Mouse (Mus musculus): ENCODE results near the gene Sgca. TPM values are rescaled to one million over a fixed set of nuclear protein-coding genes. Genes with fewer than 3 reads are reported as not detected.

Sgca gene
- polyA plus RNA-seq, 1 experiment from 2014 or later: 0.28 TPM

DNA sequence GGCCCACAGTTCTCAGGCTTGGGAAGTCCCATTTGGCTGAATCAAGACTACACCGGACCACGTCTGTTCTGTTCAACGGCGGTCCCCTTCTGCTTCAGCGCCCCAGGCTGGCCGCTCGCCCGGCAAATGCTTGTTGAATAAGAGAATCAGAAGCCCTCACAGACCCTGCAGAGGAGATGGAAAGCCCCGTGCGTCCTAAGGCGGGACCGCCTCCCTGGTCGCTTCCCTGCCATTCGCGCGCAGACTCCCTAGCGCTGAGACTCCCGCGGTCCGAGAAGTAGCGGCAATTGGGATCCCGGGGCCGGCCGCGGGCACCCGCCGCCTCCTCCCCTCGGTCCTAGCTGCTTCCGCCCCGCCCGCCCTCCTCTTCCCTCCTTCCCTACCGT, 33.5 kb upstream of the Sgca start, which contains the start of gene Samd14:
Gene Samd14 (plus strand): TSS at position 251 of the 386 bp plus-strand sequence.
- Histone ChIP-seq H3K4me2 (ENCODE audit: low read length) (peak within 1 kb of the TSS; percentile 90), H3K27ac (peak within 1 kb of the TSS; percentile 87), H3K4me3 (replicated peaks; ENCODE audit: low read depth, low read length) (peak within 1 kb of the TSS; percentile 66), H3K4me1 (replicated peaks; ENCODE audit: insufficient read depth, low read length) (peaks cover 28% of the 10 kb centered on the region), H3K27me3 (ENCODE audit: insufficient read depth, low read length) (no peaks in the 10 kb centered on the region), H3K9me3 (replicated peaks; ENCODE audit: low read length) (no peaks in the 10 kb centered on the region), H3K9ac (ENCODE audit: low read depth, low read length) (peak within 1 kb of the TSS; percentile 72), H3K36me3 (ENCODE audit: insufficient read depth, low read length) (0 out of 2 replicates have a peak, but pooled peaks cover 5% of the 10 kb centered on the region)
- DNase-seq (ENCODE audit: low spot score): peak; percentile 90
- no peak for TF ChIP-seq CTCF (IDR thresholded peaks at IDR 0.05; ENCODE audit: low read depth)
- under 1% methylated on average over 30 of the region's 32 CpGs for WGBS
- peak; percentile 27 for ATAC-seq (replicated peaks; ENCODE audit: low FRiP score, low read depth)

DNA sequence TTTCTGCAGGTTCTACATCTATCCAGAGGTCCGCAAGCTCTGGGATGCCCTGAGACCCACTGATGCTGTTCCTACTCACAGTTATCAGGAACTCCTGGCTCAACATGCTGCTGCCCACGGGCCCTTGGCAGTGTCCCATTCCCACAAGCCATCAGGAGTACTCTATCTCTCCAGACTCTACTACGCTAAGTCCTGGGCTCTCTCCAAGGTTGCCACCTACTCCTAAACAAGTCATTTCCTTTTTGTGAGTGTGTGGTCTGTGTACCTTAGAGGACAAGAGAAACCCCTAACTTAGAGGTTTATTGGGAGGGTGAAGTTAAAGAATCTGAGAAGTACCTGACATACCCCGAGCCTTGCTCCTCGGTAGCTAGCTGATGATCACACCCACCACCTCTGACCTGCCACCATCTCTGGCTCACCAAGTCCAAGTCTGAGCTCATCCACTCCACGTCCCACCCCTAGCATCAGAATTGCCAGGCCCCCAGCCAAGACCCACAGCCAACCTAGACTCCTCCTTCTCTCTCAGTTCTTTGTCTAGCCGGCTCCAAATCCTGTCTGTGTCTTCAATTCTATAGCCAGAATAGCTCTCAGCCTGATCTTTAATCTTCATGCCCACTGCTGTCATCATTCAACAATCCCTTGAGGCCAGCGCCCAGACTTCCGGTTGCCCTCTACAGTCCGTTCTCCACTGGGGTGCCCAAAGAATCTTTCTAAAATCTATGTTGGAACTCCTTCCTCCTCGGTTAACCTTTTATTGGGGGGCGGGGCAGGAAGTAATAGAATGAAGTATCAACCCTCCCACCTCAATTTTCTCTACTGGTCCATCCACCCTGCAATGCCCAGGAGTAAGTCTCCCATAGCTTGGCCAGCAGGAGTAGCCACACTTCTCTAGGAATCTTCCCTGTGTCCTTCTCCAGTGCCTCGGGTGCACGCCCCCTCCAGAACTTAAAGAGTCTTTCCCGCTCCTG, 32.8 kb upstream of the Sgca start:
- DNase-seq (ENCODE audit: low spot score) (peak; percentile 61), ATAC-seq (replicated peaks; ENCODE audit: low FRiP score, low read depth) (peak; percentile 45)
- peak; percentile 8; the same call in 1 of the 2 replicates for TF ChIP-seq CTCF (IDR thresholded peaks at IDR 0.05; ENCODE audit: low read depth)
- 28% methylated on average over 15 of the region's 15 CpGs for WGBS
- Histone ChIP-seq H3K9ac (ENCODE audit: low read depth, low read length) (peak overlapping the region; percentile 72), H3K4me1 (replicated peaks; ENCODE audit: insufficient read depth, low read length) (peaks cover 28% of the 10 kb centered on the region), H3K36me3 (ENCODE audit: insufficient read depth, low read length) (0 out of 2 replicates have a peak, but pooled peaks cover 4% of the 10 kb centered on the region), H3K27me3 (ENCODE audit: insufficient read depth, low read length) (no peaks in the 10 kb centered on the region), H3K27ac (peak overlapping the region; percentile 87), H3K4me2 (ENCODE audit: low read length) (peak overlapping the region; percentile 90), H3K4me3 (replicated peaks; ENCODE audit: low read depth, low read length) (peak overlapping the region; percentile 66), H3K9me3 (replicated peaks; ENCODE audit: low read length) (no peaks in the 10 kb centered on the region)

DNA sequence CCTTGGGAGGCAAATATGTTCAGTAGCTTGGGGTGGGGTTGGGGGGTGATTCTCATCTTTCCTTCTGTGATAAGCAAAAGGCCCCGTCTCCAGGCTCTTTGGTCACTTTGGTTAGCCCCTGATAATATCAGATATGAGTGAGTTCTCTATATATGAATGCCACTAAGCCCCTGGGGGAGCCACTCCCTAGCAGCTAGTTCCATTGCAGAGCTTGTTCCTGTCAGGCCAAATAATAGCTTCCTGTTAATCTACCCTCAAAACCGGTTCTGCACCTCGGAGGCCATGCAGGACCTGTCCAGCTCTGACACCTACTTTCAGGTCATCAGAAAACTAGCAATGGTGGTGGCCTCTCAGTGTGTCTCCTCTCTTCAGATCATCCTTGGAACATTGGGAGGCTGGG, 31.3 kb upstream of the Sgca start:
- WGBS: 53% methylated on average over 3 of the region's 3 CpGs
- Histone ChIP-seq H3K9me3 (replicated peaks; ENCODE audit: low read length) (no peaks in the 10 kb centered on the region), H3K27ac (peak overlapping the region; percentile 58; the same call in 1 of the 2 replicates), H3K36me3 (ENCODE audit: insufficient read depth, low read length) (peaks cover 12% of the 10 kb centered on the region), H3K4me2 (ENCODE audit: low read length) (peak overlapping the region; percentile 71; the same call in 1 of the 2 replicates), H3K4me1 (replicated peaks; ENCODE audit: insufficient read depth, low read length) (peaks cover 22% of the 10 kb centered on the region), H3K4me3 (replicated peaks; ENCODE audit: low read depth, low read length) (no peak overlapping the region), H3K9ac (ENCODE audit: low read depth, low read length) (no peak overlapping the region), H3K27me3 (ENCODE audit: insufficient read depth, low read length) (no peaks in the 10 kb centered on the region)
- no peak for DNase-seq (ENCODE audit: low spot score)
- no peak for ATAC-seq (replicated peaks; ENCODE audit: low FRiP score, low read depth)
- TF ChIP-seq CTCF (IDR thresholded peaks at IDR 0.05; ENCODE audit: low read depth): no peak

DNA sequence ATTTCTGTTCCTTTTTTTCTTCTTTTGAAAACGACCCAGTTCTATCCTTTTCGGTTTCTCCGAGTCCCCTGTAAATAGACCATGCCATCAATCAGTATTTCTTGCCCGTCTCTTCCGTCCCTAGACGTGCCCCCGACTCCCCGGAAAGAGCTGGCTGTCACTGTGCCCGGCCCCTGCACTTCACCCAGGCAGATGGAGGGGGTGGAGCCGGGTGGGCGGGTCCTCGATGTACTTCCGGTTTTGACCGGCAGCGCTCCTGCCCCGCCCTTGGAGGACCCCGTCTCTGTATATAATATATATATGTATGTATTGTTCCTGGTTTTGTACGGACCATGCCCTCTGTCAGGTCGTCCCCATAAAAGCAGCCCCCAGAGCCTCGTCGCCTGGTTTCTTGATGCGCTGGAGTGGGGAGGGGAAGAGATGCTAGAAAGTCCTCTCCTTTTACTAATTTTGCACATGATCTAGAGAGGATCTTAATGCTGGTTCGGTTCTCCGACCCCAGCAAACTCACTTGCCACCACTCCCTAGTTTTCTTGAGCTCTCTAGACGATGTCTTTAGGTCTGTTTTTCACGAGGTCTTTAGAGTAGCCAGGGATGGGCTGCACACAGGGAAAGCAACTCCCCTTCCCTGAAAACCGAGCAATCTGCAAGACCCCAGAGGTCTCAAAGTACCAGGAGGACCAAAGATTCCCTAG, 30.5 kb upstream of the Sgca start:
- H3K9ac ChIP-seq (ENCODE audit: low read depth, low read length): peak overlapping the region; percentile 14; the same call in 1 of the 2 replicates
- H3K4me3 ChIP-seq (replicated peaks; ENCODE audit: low read depth, low read length): peak overlapping the region; percentile 36
- no peak; the same call in 1 of the 2 replicates for TF ChIP-seq CTCF (IDR thresholded peaks at IDR 0.05; ENCODE audit: low read depth)
- ATAC-seq (replicated peaks; ENCODE audit: low FRiP score, low read depth) (0 out of 2 replicates have a peak, but pooled peaks have one; percentile 26), DNase-seq (ENCODE audit: low spot score) (peak; percentile 86)
- 2% methylated on average over 27 of the region's 27 CpGs for WGBS
- peaks cover 21% of the 10 kb centered on the region for H3K4me1 ChIP-seq (replicated peaks; ENCODE audit: insufficient read depth, low read length)
- peak overlapping the region; percentile 58; the same call in 1 of the 2 replicates for H3K27ac ChIP-seq
- H3K4me2 ChIP-seq (ENCODE audit: low read length): peak overlapping the region; percentile 71
- H3K36me3 ChIP-seq (ENCODE audit: insufficient read depth, low read length): peaks cover 17% of the 10 kb centered on the region
- H3K27me3 ChIP-seq (ENCODE audit: insufficient read depth, low read length): no peaks in the 10 kb centered on the region
- no peaks in the 10 kb centered on the region for H3K9me3 ChIP-seq (replicated peaks; ENCODE audit: low read length)

DNA sequence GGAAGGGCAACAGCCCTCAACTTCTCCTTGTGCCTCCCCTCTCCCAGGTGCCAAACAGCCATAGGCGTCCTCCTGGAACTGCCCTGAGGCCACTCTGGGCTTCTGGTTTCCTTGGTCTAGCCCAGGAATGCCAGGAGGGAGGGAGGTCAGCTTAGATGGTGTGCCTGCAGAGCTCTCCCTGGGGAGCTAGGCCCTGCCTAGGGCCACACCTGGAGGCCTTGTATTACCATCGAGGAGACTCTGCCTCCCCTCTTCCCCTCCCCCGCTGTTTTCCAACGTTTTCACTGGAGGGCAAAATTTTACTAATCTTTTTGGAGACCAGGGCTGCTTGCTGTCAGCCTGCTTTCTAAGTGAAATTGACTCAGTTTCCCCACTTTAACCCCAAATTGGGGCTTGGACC, 29.9 kb upstream of the Sgca start:
- WGBS: 40% methylated on average over 4 of the region's 4 CpGs

DNA sequence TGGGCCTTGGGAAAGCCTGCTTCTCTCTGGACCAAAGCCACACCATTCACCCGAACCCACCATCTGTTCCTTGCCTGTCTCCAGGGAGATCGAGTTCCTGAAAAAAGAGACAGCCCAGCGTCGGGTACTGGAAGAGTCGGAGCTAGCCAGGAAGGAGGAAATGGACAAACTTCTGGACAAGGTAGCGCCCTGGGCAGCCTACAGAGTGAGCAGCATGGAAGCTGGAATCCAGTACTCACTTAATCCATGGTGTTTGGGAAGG, 28.7 kb upstream of the Sgca start:
- Histone ChIP-seq H3K36me3 (ENCODE audit: insufficient read depth, low read length) (peaks cover 20% of the 10 kb centered on the region), H3K4me1 (replicated peaks; ENCODE audit: insufficient read depth, low read length) (peaks cover 21% of the 10 kb centered on the region), H3K9ac (ENCODE audit: low read depth, low read length) (0 out of 2 replicates have a peak overlapping the region, but pooled peaks have one; percentile 23), H3K4me3 (replicated peaks; ENCODE audit: low read depth, low read length) (no peak overlapping the region), H3K9me3 (replicated peaks; ENCODE audit: low read length) (no peaks in the 10 kb centered on the region), H3K27me3 (ENCODE audit: insufficient read depth, low read length) (no peaks in the 10 kb centered on the region), H3K4me2 (ENCODE audit: low read length) (no peak overlapping the region), H3K27ac (no peak overlapping the region)
- TF ChIP-seq CTCF (IDR thresholded peaks at IDR 0.05; ENCODE audit: low read depth): no peak
- 40% methylated on average over 6 of the region's 6 CpGs for WGBS
- ATAC-seq (replicated peaks; ENCODE audit: low FRiP score, low read depth): no peak
- DNase-seq (ENCODE audit: low spot score): no peak

More for the DNA sequence above, 29.9 kb upstream of the Sgca start:
- DNase-seq (ENCODE audit: low spot score) (no peak), ATAC-seq (replicated peaks; ENCODE audit: low FRiP score, low read depth) (no peak)
- H3K27ac ChIP-seq: no peak overlapping the region
- peaks cover 17% of the 10 kb centered on the region for H3K4me1 ChIP-seq (replicated peaks; ENCODE audit: insufficient read depth, low read length)
- no peaks in the 10 kb centered on the region for H3K9me3 ChIP-seq (replicated peaks; ENCODE audit: low read length)
- H3K9ac ChIP-seq (ENCODE audit: low read depth, low read length): no peak overlapping the region
- H3K36me3 ChIP-seq (ENCODE audit: insufficient read depth, low read length): peaks cover 19% of the 10 kb centered on the region
- H3K4me2 ChIP-seq (ENCODE audit: low read length): peak overlapping the region; percentile 71; the same call in 1 of the 2 replicates
- no peak overlapping the region for H3K4me3 ChIP-seq (replicated peaks; ENCODE audit: low read depth, low read length)
- TF ChIP-seq CTCF (IDR thresholded peaks at IDR 0.05; ENCODE audit: low read depth): no peak
- H3K27me3 ChIP-seq (ENCODE audit: insufficient read depth, low read length): no peaks in the 10 kb centered on the region

Data from kidney, postnatal 0 days (tissue).